Comparison of ENCODE assay signal across 8 mouse cellular contexts in the genomic region with DNA sequence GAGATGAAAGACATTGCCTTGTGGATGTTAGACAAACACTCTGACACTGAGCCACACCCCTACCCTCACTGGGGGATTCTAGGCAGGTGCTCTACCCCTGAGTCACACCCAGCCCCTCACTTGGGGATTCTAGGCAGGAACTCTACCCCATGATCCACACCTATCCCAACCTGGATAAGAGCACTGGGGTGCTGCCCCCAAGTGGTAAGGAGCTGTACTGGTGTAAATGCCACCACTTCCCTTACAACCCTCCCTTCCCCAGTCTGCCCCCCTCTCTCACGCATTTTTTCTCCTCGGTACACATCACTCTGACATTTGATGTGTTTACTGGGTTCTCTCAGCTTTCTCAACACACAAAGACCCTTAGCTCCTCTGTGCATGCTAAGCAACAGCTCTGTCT.
DNase-seq lines count a peak whose midpoint lies in the region; ATAC-seq and TF ChIP-seq lines count a peak whose summit lies in the region.

No protein-coding gene starts in this region.

- DNase-seq in embryo, embryonic 10 days (ENCODE audit: low spot score): peak; percentile 28
- no peak for DNase-seq in embryo, embryonic 9.5 days (ENCODE audit: extremely low spot score)
- DNase-seq in liver, postnatal 0 days: peak; percentile 29
- no peak for DNase-seq in liver, embryonic 11.5 days (ENCODE audit: low spot score)
- peak; percentile 73 for DNase-seq in brain, adult 2 months (ENCODE audit: low read depth, low spot score)
- peak; percentile 53 for DNase-seq in thymus, postnatal 4 days
- DNase-seq in frontal cortex, postnatal 10 days (ENCODE audit: low spot score in 2 of 2): no peak

- no peaks in the 10 kb centered on the region for H3K27me3 ChIP-seq in liver, postnatal 0 days (ENCODE audit: insufficient read depth, low read length)
- H3K27me3 ChIP-seq in liver, embryonic 11.5 days (replicated peaks; ENCODE audit: control insufficient read depth, insufficient read depth, low read length): no peaks in the 10 kb centered on the region
- no peaks in the 10 kb centered on the region for H3K27me3 ChIP-seq in hindbrain, embryonic 15.5 days

- H3K9ac ChIP-seq in liver, postnatal 0 days (replicated peaks): no peak overlapping the region
- no peak overlapping the region for H3K9ac ChIP-seq in liver, embryonic 11.5 days (ENCODE audit: low read depth, low read length)
- H3K9ac ChIP-seq in hindbrain, embryonic 15.5 days: no peak overlapping the region

- H3K9me3 ChIP-seq in liver, postnatal 0 days (ENCODE audit: low read length): no peaks in the 10 kb centered on the region
- H3K9me3 ChIP-seq in liver, embryonic 11.5 days (ENCODE audit: control insufficient read depth, low read length): no peaks in the 10 kb centered on the region
- no peaks in the 10 kb centered on the region for H3K9me3 ChIP-seq in hindbrain, embryonic 15.5 days

- H3K36me3 ChIP-seq in liver, postnatal 0 days (replicated peaks; ENCODE audit: insufficient read depth, low read length): no peaks in the 10 kb centered on the region
- no peaks in the 10 kb centered on the region for H3K36me3 ChIP-seq in liver, embryonic 11.5 days (ENCODE audit: control insufficient read depth, insufficient read depth, low read length)
- no peaks in the 10 kb centered on the region for H3K36me3 ChIP-seq in hindbrain, embryonic 15.5 days

- H3K27ac ChIP-seq in liver, postnatal 0 days (ENCODE audit: low read depth): no peak overlapping the region
- no peak overlapping the region for H3K27ac ChIP-seq in liver, embryonic 11.5 days (ENCODE audit: low read depth, low read length)
- no peak overlapping the region for H3K27ac ChIP-seq in hindbrain, embryonic 15.5 days (replicated peaks)

- TF ChIP-seq EP300 in liver, postnatal 0 days (IDR thresholded peaks at IDR 0.05; ENCODE audit: low read depth): no peak

- no peak overlapping the region for H3K4me3 ChIP-seq in liver, postnatal 0 days (ENCODE audit: low read depth, low read length)
- H3K4me3 ChIP-seq in liver, embryonic 11.5 days (ENCODE audit: low read depth, low read length): no peak overlapping the region
- H3K4me3 ChIP-seq in hindbrain, embryonic 15.5 days: no peak overlapping the region

- H3K4me2 ChIP-seq in liver, postnatal 0 days (ENCODE audit: low read depth, low read length): no peak overlapping the region
- no peak overlapping the region for H3K4me2 ChIP-seq in liver, embryonic 11.5 days
- H3K4me2 ChIP-seq in hindbrain, embryonic 15.5 days: no peak overlapping the region

- peak; percentile 59 for TF ChIP-seq CTCF in liver, postnatal 0 days (IDR thresholded peaks at IDR 0.05; ENCODE audit: low read depth)

- H3K4me1 ChIP-seq in liver, postnatal 0 days (ENCODE audit: insufficient read depth): no peaks in the 10 kb centered on the region
- no peaks in the 10 kb centered on the region for H3K4me1 ChIP-seq in liver, embryonic 11.5 days (replicated peaks; ENCODE audit: control insufficient read depth, insufficient read depth, low read length)
- no peaks in the 10 kb centered on the region for H3K4me1 ChIP-seq in hindbrain, embryonic 15.5 days (replicated peaks)

- 16% methylated on average over 2 of the region's 2 CpGs for WGBS in liver, postnatal 0 days (ENCODE audit: insufficient replicate concordance)
- 12% methylated on average over 2 of the region's 2 CpGs for WGBS in liver, embryonic 11.5 days
- 12% methylated on average over 2 of the region's 2 CpGs for WGBS in hindbrain, embryonic 15.5 days

- no peak for ATAC-seq in liver, postnatal 0 days
- no peak for ATAC-seq in liver, embryonic 11.5 days (replicated peaks; ENCODE audit: low FRiP score)
- ATAC-seq in hindbrain, embryonic 15.5 days (ENCODE audit: low FRiP score, low read depth): peak; percentile 21; the same call in 1 of the 2 replicates

Comparison
In these comparisons a context has a peak if more than half of its experiments do, and no peak if none do; other contexts are left out.
1. DNase-seq: peak in embryo, embryonic 10 days (single experiment), liver, postnatal 0 days (single experiment), brain, adult 2 months (single experiment) and thymus, postnatal 4 days (single experiment); none in embryo, embryonic 9.5 days (single experiment), liver, embryonic 11.5 days (single experiment) and frontal cortex, postnatal 10 days (0 of 2).